ENCODE assay signal across 8 mouse cellular contexts in the genomic region with DNA sequence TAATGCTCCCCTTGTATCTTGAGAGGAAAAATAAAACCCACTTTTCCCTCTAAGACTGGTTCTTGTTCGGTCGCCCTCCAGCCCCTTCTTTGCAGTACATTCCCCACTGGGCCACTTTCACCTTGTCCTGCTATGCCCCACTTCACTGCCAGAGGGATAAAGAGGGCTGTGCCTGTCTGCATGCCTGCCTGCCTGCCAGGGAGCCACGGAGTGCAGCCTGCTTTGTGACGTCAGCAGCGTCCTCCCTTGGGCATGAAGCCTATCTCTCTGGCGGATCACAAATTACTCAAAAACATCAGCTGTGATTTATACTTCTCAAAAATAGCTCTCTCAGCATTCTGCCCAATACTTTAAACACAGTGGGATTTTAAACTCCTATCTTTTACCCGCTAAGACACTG. TPM values are rescaled to one million over a fixed set of nuclear protein-coding genes. Genes with fewer than 3 reads are reported as not detected.
A peak's percentile ranks its signal among the peaks of the same experiment; 100 is the strongest.
DNase-seq lines count a peak whose midpoint lies in the region; ATAC-seq and TF ChIP-seq lines count a peak whose summit lies in the region.

No protein-coding gene starts in this region.

- intact Hi-C loops in heart, adult 2 months (cut with DNase I): no loop called here
- intact Hi-C loops in heart, postnatal 25 days (cut with DNase I): no loop called here
- intact Hi-C loops in left cerebral cortex, postnatal 4 days (cut with DNase I): no loop called here

- no peak for TF ChIP-seq POLR2A in heart, adult 2 months (IDR thresholded peaks at IDR 0.05; ENCODE audit: insufficient read depth, low read depth, low read length)

- H3K9me3 ChIP-seq in embryonic facial prominence, embryonic 11.5 days (replicated peaks; ENCODE audit: control insufficient read depth, low read length): no peaks in the 10 kb centered on the region

- no peak overlapping the region for H3K27ac ChIP-seq in heart, adult 2 months
- H3K27ac ChIP-seq in embryonic facial prominence, embryonic 11.5 days (replicated peaks; ENCODE audit: low read depth, low read length): no peak overlapping the region

- H3K4me3 ChIP-seq in heart, adult 2 months: no peak overlapping the region
- H3K4me3 ChIP-seq in embryonic facial prominence, embryonic 11.5 days (ENCODE audit: low read depth, low read length): no peak overlapping the region

- ATAC-seq in embryonic facial prominence, embryonic 11.5 days (replicated peaks; ENCODE audit: insufficient number of reproducible peaks, low FRiP score, low TSS enrichment, low read depth): no peak

- H3K27me3 ChIP-seq in heart, adult 2 months (ENCODE audit: control insufficient read depth, insufficient read depth, low read length): 0 out of 2 replicates have a peak, but pooled peaks cover 1% of the 10 kb centered on the region
- peaks cover 8% of the 10 kb centered on the region for H3K27me3 ChIP-seq in embryonic facial prominence, embryonic 11.5 days (ENCODE audit: control insufficient read depth, insufficient read depth, low read length)

- H3K9ac ChIP-seq in heart, adult 2 months (ENCODE audit: low read depth, low read length): no peak overlapping the region
- no peak overlapping the region for H3K9ac ChIP-seq in embryonic facial prominence, embryonic 11.5 days (replicated peaks; ENCODE audit: low read length)

- no peak overlapping the region for H3K4me2 ChIP-seq in embryonic facial prominence, embryonic 11.5 days (ENCODE audit: low read depth, low read length)

- DNase-seq in heart, adult 2 months: peak; percentile 25 to 35
- DNase-seq in heart, postnatal 25 days (ENCODE audit: low spot score): no peak
- DNase-seq in adrenal gland, adult 8-10 months: peak; percentile 58
- DNase-seq in embryonic facial prominence, embryonic 11.5 days (ENCODE audit: low spot score): peak; percentile 22
- DNase-seq in kidney, postnatal 10 days: peak; percentile 35
- peak; percentile 32 for DNase-seq in ovary, postnatal 36 days (ENCODE audit: low spot score)
- DNase-seq in spleen, adult 12 weeks (ENCODE audit: low spot score): no peak
- DNase-seq in left cerebral cortex, postnatal 4 days: no peak

- TF ChIP-seq CTCF in heart, adult 2 months (IDR thresholded peaks at IDR 0.05): peak; percentile 19; the same call in 1 of the 2 replicates

- H3K4me1 ChIP-seq in heart, adult 2 months (ENCODE audit: control insufficient read depth, insufficient read depth, low read length): no peaks in the 10 kb centered on the region; the same call in 1 of the 2 replicates
- H3K4me1 ChIP-seq in embryonic facial prominence, embryonic 11.5 days (ENCODE audit: control insufficient read depth, insufficient read depth, low read length): peaks cover 2% of the 10 kb centered on the region; the same call in 1 of the 2 replicates

- no peaks in the 10 kb centered on the region for H3K36me3 ChIP-seq in heart, adult 2 months (ENCODE audit: control insufficient read depth, insufficient read depth, low read length)
- H3K36me3 ChIP-seq in embryonic facial prominence, embryonic 11.5 days (replicated peaks; ENCODE audit: control insufficient read depth, insufficient read depth, low read depth, low read length): no peaks in the 10 kb centered on the region

- WGBS in heart, adult 2 months: 24% methylated on average over 7 of the region's 7 CpGs
- WGBS in embryonic facial prominence, embryonic 11.5 days: 31% methylated on average over 7 of the region's 7 CpGs

- no peak for TF ChIP-seq EP300 in heart, adult 2 months (IDR thresholded peaks at IDR 0.05; ENCODE audit: insufficient read depth, low read depth, low read length)

- H3K79me2 ChIP-seq in heart, adult 2 months (replicated peaks; ENCODE audit: control insufficient read depth, insufficient read depth, low read length): no peaks in the 10 kb centered on the region

RNA-seq across cellular contexts. Expression of gene Tmem266, which starts 6.2 kb away (rescaled TPM):
- 1 to 10 TPM; 1.5 to 2.0 TPM for total RNA-seq in heart, adult 2 months (2021)
- polyA plus RNA-seq in heart, adult 2 months (2012; rRNA removed): 2.5 and 3.3 TPM in 2 replicates
- 1 to 10 TPM; 1.8 to 1.9 TPM for total RNA-seq in heart, postnatal 25 days (2021)
- total RNA-seq in adrenal gland, adult 8-10 months (2022): 1 to 10 TPM; 1.0 to 1.5 (median 1.1) TPM
- 0.17 and 0.40 TPM in 2 replicates for polyA plus RNA-seq in embryonic facial prominence, embryonic 11.5 days (2014; fragmentation: Nextera tagmentation; extraction: Ambion mirVana)
- total RNA-seq in left cerebral cortex, postnatal 4 days (2021): 10 to 100 TPM; 10.8 to 10.9 TPM

RNA-seq across cellular contexts. Expression of gene Nrg4, which starts 6.3 kb away (rescaled TPM):
- total RNA-seq in heart, adult 2 months (2021): 1 to 10 TPM; 1.5 to 2.3 TPM
- 3.9 and 7.6 TPM in 2 replicates for polyA plus RNA-seq in heart, adult 2 months (2012; rRNA removed)
- 1 to 10 TPM; 1.2 TPM for total RNA-seq in heart, postnatal 25 days (2021)
- total RNA-seq in adrenal gland, adult 8-10 months (2022): 10 to 100 TPM in 3 of 4 experiments, 1 to 10 TPM in 1; 6.7 to 19.3 (median 14.4) TPM
- 0.81 and 1.4 TPM in 2 replicates for polyA plus RNA-seq in embryonic facial prominence, embryonic 11.5 days (2014; fragmentation: Nextera tagmentation; extraction: Ambion mirVana)
- total RNA-seq in left cerebral cortex, postnatal 4 days (2021): under 1 TPM; 0.54 to 0.82 TPM

Comparison
In these comparisons a context has a peak if more than half of its experiments do, and no peak if none do; other contexts are left out.
1. DNase-seq: peak in heart, adult 2 months (2 of 2), adrenal gland, adult 8-10 months (single experiment), embryonic facial prominence, embryonic 11.5 days (single experiment), kidney, postnatal 10 days (single experiment) and ovary, postnatal 36 days (single experiment); none in heart, postnatal 25 days (single experiment), spleen, adult 12 weeks (single experiment) and left cerebral cortex, postnatal 4 days (single experiment).